Mouse (Mus musculus) sigmoid colon, adult 10 weeks (tissue): ENCODE data around the gene Esrp2. TPM values are rescaled to one million over a fixed set of nuclear protein-coding genes. Genes with fewer than 3 reads are reported as not detected.

Source experiments
- polyA plus RNA-seq: library from polyadenylated mRNA; stranded (reverse); fragments of 350-450 nt; fragmentation: Illumina TruSeq; extraction: RNeasy Lipid Tissue Mini Kit (QIAGEN cat#74804); gene quantifications from one replicate; pipeline ENCODE4 v1.2.3, GENCODE M21; 2014; ENCODE audit warnings: low read depth, low replicate concordance

Gene Esrp2
- 15.3 TPM for polyA plus RNA-seq

GRCm38 (mm10) chr8:106136156-106137130, at the start of gene Esrp2:
Esrp2 (minus strand) TSS chr8:106136974.

GRCm38 (mm10) chr8:106168356-106169016, 31.7 kb upstream of the Esrp2 start, which contains the start of gene Slc7a6:
Slc7a6 (plus strand) TSS chr8:106168857.

GRCm38 (mm10) chr8:106149801-106150652, 13.3 kb upstream of the Esrp2 start, which contains the start of gene Pla2g15:
Pla2g15 (plus strand) TSS chr8:106150399.

Other genes with a start within 250 kb of the Esrp2 start
- not detected for gene Nrn1l, start 243.4 kb downstream of the Esrp2 start, polyA plus RNA-seq
- gene Pskh1, start 236.5 kb downstream of the Esrp2 start, polyA plus RNA-seq = 2.6 TPM
- gene Ctrl, start 203.1 kb downstream of the Esrp2 start, polyA plus RNA-seq = 1.5 TPM
- gene Psmb10, start 198.5 kb downstream of the Esrp2 start, polyA plus RNA-seq = 1.7 TPM
- not detected for gene Lcat, start 193.6 kb downstream of the Esrp2 start, polyA plus RNA-seq
- gene Slc12a4, start 170.9 kb downstream of the Esrp2 start, polyA plus RNA-seq = 1.7 TPM
- gene Dpep3, start 157.5 kb downstream of the Esrp2 start, polyA plus RNA-seq = not detected
- 1.1 TPM for gene Dus2, start 145.6 kb downstream of the Esrp2 start, polyA plus RNA-seq
- gene Dpep2nb, start 131.0 kb downstream of the Esrp2 start, polyA plus RNA-seq = not detected
- gene Ddx28, start 125.1 kb downstream of the Esrp2 start, polyA plus RNA-seq = 1.5 TPM
- 87.4 TPM for gene Nfatc3, start 78.1 kb downstream of the Esrp2 start, polyA plus RNA-seq
- 2.3 TPM for gene Pla2g15, start 13.4 kb upstream of the Esrp2 start, polyA plus RNA-seq
- gene Slc7a6, start 31.9 kb upstream of the Esrp2 start, polyA plus RNA-seq = 9.0 TPM
- gene Slc7a6os, start 74.0 kb upstream of the Esrp2 start, polyA plus RNA-seq = 37.0 TPM
- gene Prmt7, start 74.0 kb upstream of the Esrp2 start, polyA plus RNA-seq = 2.7 TPM
- 16.4 TPM for gene Smpd3, start 201.0 kb upstream of the Esrp2 start, polyA plus RNA-seq